Mouse (Mus musculus): ENCODE results near the gene Fam171a2. TPM values are rescaled to one million over a fixed set of nuclear protein-coding genes. Genes with fewer than 3 reads are reported as not detected.

The Fam171a2 gene
- polyA plus RNA-seq, 1 experiment from 2014 or later, result 8.8 TPM

GRCm38 (mm10) chr11:102443740-102444139 is 3.7 kb downstream of the Fam171a2 start:
- Histone ChIP-seq H3K9ac (replicated peaks; ENCODE audit: low read length) (no peak overlapping the region), H3K27ac (replicated peaks; ENCODE audit: low read depth, low read length) (no peak overlapping the region), H3K36me3 (replicated peaks; ENCODE audit: control insufficient read depth, insufficient read depth, low read depth, low read length) (peaks cover 10% of the 10 kb centered on the region), H3K4me1 (ENCODE audit: control insufficient read depth, insufficient read depth, low read length) (peaks cover 13% of the 10 kb centered on the region), H3K9me3 (replicated peaks; ENCODE audit: control insufficient read depth, low read length) (no peaks in the 10 kb centered on the region), H3K4me2 (ENCODE audit: low read depth, low read length) (no peak overlapping the region), H3K27me3 (ENCODE audit: control insufficient read depth, insufficient read depth, low read length) (no peaks in the 10 kb centered on the region; the same call in 1 of the 2 replicates), H3K4me3 (ENCODE audit: low read depth, low read length) (no peak overlapping the region)
- 62% methylated on average over 12 of the region's 12 CpGs for WGBS
- no peak for DNase-seq (ENCODE audit: low spot score)
- no peak for ATAC-seq (replicated peaks; ENCODE audit: insufficient number of reproducible peaks, low FRiP score, low TSS enrichment, low read depth)

DNA sequence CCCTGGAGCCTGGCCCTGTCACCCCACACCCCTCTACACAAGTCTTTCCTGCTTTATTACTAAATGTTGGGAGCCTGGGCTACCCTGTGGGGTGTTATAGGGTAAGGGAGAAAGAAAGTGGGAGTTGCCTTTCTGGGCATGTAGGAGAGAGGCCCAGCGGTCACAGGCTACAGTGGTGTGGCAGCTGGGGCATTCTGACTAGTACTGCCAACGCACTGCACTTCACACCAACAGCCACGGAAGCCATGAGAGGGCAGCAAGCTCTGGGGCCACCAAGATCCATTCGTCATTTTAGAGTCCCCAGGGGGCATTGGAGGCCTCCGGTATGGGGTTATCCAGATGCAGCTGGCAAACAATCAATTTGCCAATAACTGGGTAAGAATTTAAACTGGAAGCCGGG is 5.4 kb downstream of the Fam171a2 start:
- Histone ChIP-seq H3K36me3 (replicated peaks; ENCODE audit: control insufficient read depth, insufficient read depth, low read depth, low read length) (peaks cover 10% of the 10 kb centered on the region), H3K27ac (replicated peaks; ENCODE audit: low read depth, low read length) (no peak overlapping the region), H3K4me2 (ENCODE audit: low read depth, low read length) (no peak overlapping the region), H3K27me3 (ENCODE audit: control insufficient read depth, insufficient read depth, low read length) (no peaks in the 10 kb centered on the region; the same call in 1 of the 2 replicates), H3K4me3 (ENCODE audit: low read depth, low read length) (no peak overlapping the region), H3K9me3 (replicated peaks; ENCODE audit: control insufficient read depth, low read length) (no peaks in the 10 kb centered on the region), H3K4me1 (ENCODE audit: control insufficient read depth, insufficient read depth, low read length) (peaks cover 21% of the 10 kb centered on the region), H3K9ac (replicated peaks; ENCODE audit: low read length) (no peak overlapping the region)
- ATAC-seq (replicated peaks; ENCODE audit: insufficient number of reproducible peaks, low FRiP score, low TSS enrichment, low read depth) (no peak), DNase-seq (ENCODE audit: low spot score) (no peak)
- WGBS, result 83% methylated on average over 6 of the region's 6 CpGs

GRCm38 (mm10) chr11:102441434-102441833 is 6.0 kb downstream of the Fam171a2 start:
- H3K27me3 ChIP-seq (ENCODE audit: control insufficient read depth, insufficient read depth, low read length), result no peaks in the 10 kb centered on the region; the same call in 1 of the 2 replicates
- no peak overlapping the region for H3K4me2 ChIP-seq (ENCODE audit: low read depth, low read length)
- no peak overlapping the region for H3K4me3 ChIP-seq (ENCODE audit: low read depth, low read length)
- ATAC-seq (replicated peaks; ENCODE audit: insufficient number of reproducible peaks, low FRiP score, low TSS enrichment, low read depth) (no peak), DNase-seq (ENCODE audit: low spot score) (no peak)
- H3K4me1 ChIP-seq (ENCODE audit: control insufficient read depth, insufficient read depth, low read length), result peaks cover 24% of the 10 kb centered on the region
- WGBS, result 85% methylated on average over 3 of the region's 3 CpGs
- H3K9me3 ChIP-seq (replicated peaks; ENCODE audit: control insufficient read depth, low read length), result no peaks in the 10 kb centered on the region
- no peak overlapping the region for H3K27ac ChIP-seq (replicated peaks; ENCODE audit: low read depth, low read length)
- H3K9ac ChIP-seq (replicated peaks; ENCODE audit: low read length), result no peak overlapping the region
- H3K36me3 ChIP-seq (replicated peaks; ENCODE audit: control insufficient read depth, insufficient read depth, low read depth, low read length), result peaks cover 10% of the 10 kb centered on the region

DNA sequence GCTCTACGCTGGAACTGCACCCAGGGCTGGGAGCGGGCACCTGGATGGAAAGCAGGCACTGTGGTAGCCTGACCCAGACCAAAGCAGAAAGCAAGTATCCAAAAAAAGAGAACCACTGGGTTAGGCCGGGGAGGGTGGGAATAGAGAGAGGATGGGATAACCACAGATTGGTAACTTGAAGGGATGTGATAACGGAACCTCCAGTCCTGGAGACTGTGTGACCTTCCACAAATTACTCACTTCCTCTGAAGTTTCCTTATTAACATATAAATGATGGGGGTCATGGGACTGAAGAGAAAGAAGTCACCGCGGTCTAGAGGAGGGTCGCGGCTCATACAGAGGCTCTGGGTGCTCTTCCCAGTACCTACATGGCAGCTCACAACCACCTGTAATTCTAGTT is 7.2 kb downstream of the Fam171a2 start:
- no peak overlapping the region for H3K4me2 ChIP-seq (ENCODE audit: low read depth, low read length)
- no peaks in the 10 kb centered on the region for H3K9me3 ChIP-seq (replicated peaks; ENCODE audit: control insufficient read depth, low read length)
- no peaks in the 10 kb centered on the region; the same call in 1 of the 2 replicates for H3K27me3 ChIP-seq (ENCODE audit: control insufficient read depth, insufficient read depth, low read length)
- peaks cover 13% of the 10 kb centered on the region for H3K36me3 ChIP-seq (replicated peaks; ENCODE audit: control insufficient read depth, insufficient read depth, low read depth, low read length)
- DNase-seq (ENCODE audit: low spot score) (no peak), ATAC-seq (replicated peaks; ENCODE audit: insufficient number of reproducible peaks, low FRiP score, low TSS enrichment, low read depth) (no peak)
- no peak overlapping the region for H3K27ac ChIP-seq (replicated peaks; ENCODE audit: low read depth, low read length)
- H3K4me3 ChIP-seq (ENCODE audit: low read depth, low read length), result no peak overlapping the region
- no peak overlapping the region for H3K9ac ChIP-seq (replicated peaks; ENCODE audit: low read length)
- WGBS, result 83% methylated on average over 8 of the region's 8 CpGs
- peaks cover 20% of the 10 kb centered on the region for H3K4me1 ChIP-seq (ENCODE audit: control insufficient read depth, insufficient read depth, low read length)

- 0 out of 2 replicates have a peak overlapping the region, but pooled peaks have one; percentile 0 for H3K4me3 ChIP-seq (ENCODE audit: low read depth, low read length)
- 77% methylated on average over 14 of the region's 14 CpGs for WGBS
- no peaks in the 10 kb centered on the region; the same call in 1 of the 2 replicates for H3K27me3 ChIP-seq (ENCODE audit: control insufficient read depth, insufficient read depth, low read length)
- peaks cover 16% of the 10 kb centered on the region for H3K4me1 ChIP-seq (ENCODE audit: control insufficient read depth, insufficient read depth, low read length)
- no peaks in the 10 kb centered on the region for H3K9me3 ChIP-seq (replicated peaks; ENCODE audit: control insufficient read depth, low read length)
- ATAC-seq (replicated peaks; ENCODE audit: insufficient number of reproducible peaks, low FRiP score, low TSS enrichment, low read depth), result no peak
- no peak for DNase-seq (ENCODE audit: low spot score)
- H3K9ac ChIP-seq (replicated peaks; ENCODE audit: low read length), result no peak overlapping the region
- peaks cover 13% of the 10 kb centered on the region for H3K36me3 ChIP-seq (replicated peaks; ENCODE audit: control insufficient read depth, insufficient read depth, low read depth, low read length)
- H3K4me2 ChIP-seq (ENCODE audit: low read depth, low read length), result no peak overlapping the region
- H3K27ac ChIP-seq (replicated peaks; ENCODE audit: low read depth, low read length), result no peak overlapping the region
Measured at GRCm38 (mm10) chr11:102439093-102440082, 8.1 kb downstream of the Fam171a2 start.

GRCm38 (mm10) chr11:102438212-102439092 is 9.0 kb downstream of the Fam171a2 start:
- Histone ChIP-seq H3K4me1 (ENCODE audit: control insufficient read depth, insufficient read depth, low read length) (peaks cover 16% of the 10 kb centered on the region), H3K27ac (replicated peaks; ENCODE audit: low read depth, low read length) (no peak overlapping the region), H3K9ac (replicated peaks; ENCODE audit: low read length) (peak overlapping the region; percentile 58), H3K4me3 (ENCODE audit: low read depth, low read length) (peak overlapping the region; percentile 32), H3K9me3 (replicated peaks; ENCODE audit: control insufficient read depth, low read length) (no peaks in the 10 kb centered on the region), H3K36me3 (replicated peaks; ENCODE audit: control insufficient read depth, insufficient read depth, low read depth, low read length) (peaks cover 13% of the 10 kb centered on the region), H3K27me3 (ENCODE audit: control insufficient read depth, insufficient read depth, low read length) (no peaks in the 10 kb centered on the region; the same call in 1 of the 2 replicates), H3K4me2 (ENCODE audit: low read depth, low read length) (peak overlapping the region; percentile 81)
- DNase-seq (ENCODE audit: low spot score) (peak; percentile 89), ATAC-seq (replicated peaks; ENCODE audit: insufficient number of reproducible peaks, low FRiP score, low TSS enrichment, low read depth) (0 out of 2 replicates have a peak, but pooled peaks have one; percentile 31)
- whole genome bisulfite sequencing, result 7% methylated on average over 76 of the region's 77 CpGs

DNA sequence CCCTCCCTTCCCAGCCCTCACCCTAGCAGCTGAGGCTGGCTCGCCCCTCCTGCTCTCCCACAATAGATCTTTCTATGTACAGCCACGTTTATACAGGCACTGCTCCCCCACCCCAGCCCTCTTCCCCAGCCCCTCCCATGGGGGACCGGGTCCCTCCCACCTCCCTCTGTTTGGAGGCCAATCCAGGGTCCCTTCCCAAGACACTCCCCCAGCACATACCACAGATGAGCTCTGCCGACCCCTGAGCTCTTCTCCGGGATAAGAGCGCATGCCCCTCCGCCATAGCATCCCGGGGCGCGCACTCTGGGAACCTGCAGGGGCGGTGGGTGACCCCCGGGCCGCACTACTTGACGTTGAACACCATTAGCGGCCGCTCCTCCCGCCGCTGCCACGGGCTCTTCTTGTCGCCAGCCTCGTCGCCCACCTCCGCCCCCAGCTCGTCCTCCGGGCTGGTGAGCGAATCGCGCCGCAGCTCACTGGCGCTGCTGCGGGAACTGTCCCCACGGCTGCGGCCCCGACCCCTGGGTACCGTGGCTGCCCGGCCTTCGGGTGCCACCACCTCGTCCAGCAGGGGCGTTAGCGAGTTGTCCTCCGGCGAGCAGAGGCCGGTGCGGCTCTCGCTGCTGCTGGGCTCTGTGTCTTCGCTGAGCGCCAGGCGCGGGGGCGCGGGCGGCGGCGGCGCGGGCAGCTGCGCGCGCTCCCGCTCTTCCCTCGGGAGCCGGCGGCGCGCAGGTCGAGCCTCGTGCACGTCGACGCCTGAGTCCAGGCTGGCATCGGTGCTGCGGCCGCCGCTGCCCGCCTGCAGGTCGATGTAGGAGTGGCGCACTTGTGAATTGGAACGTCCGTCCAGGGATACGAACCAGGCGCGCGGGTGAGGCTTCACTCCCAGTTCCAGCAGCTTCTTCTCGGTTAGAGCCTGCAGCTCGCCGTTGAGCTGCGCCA is 10.1 kb downstream of the Fam171a2 start:
- Histone ChIP-seq H3K36me3 (replicated peaks; ENCODE audit: control insufficient read depth, insufficient read depth, low read depth, low read length) (peaks cover 10% of the 10 kb centered on the region), H3K4me3 (ENCODE audit: low read depth, low read length) (peak overlapping the region; percentile 32), H3K9me3 (replicated peaks; ENCODE audit: control insufficient read depth, low read length) (no peaks in the 10 kb centered on the region), H3K4me2 (ENCODE audit: low read depth, low read length) (peak overlapping the region; percentile 81), H3K27ac (replicated peaks; ENCODE audit: low read depth, low read length) (peak overlapping the region; percentile 52; the same call in 1 of the 2 replicates), H3K27me3 (ENCODE audit: control insufficient read depth, insufficient read depth, low read length) (no peaks in the 10 kb centered on the region; the same call in 1 of the 2 replicates), H3K4me1 (ENCODE audit: control insufficient read depth, insufficient read depth, low read length) (peaks cover 16% of the 10 kb centered on the region), H3K9ac (replicated peaks; ENCODE audit: low read length) (peak overlapping the region; percentile 58)
- ATAC-seq (replicated peaks; ENCODE audit: insufficient number of reproducible peaks, low FRiP score, low TSS enrichment, low read depth), result no peak
- WGBS, result 4% methylated on average over 77 of the region's 87 CpGs
- DNase-seq (ENCODE audit: low spot score), result peak; percentile 57

Data from embryonic facial prominence, embryonic 11.5 days (tissue).